Mouse (Mus musculus) testis, adult 2 months (tissue): ENCODE data around the gene Ano9.

Experiments
- CTCF ChIP-seq: fragments of 200-500 bp; IDR thresholded peaks from 2 replicates; pipeline ENCODE4 v1.5.1; 2012; ENCODE audit warnings: low read depth, mild to moderate bottlenecking, inconsistent platforms, low read length, moderate library complexity; ENCODE audit not compliant: control insufficient read depth, insufficient read depth, insufficient replicate concordance
- POLR2A ChIP-seq: fragments of 200-500 bp; IDR thresholded peaks from 2 replicates; pipeline ENCODE4 v1.6.1; 2012; ENCODE audit warnings: low read depth, mild to moderate bottlenecking, inconsistent platforms, low read length, moderate library complexity; ENCODE audit not compliant: control insufficient read depth

DNA sequence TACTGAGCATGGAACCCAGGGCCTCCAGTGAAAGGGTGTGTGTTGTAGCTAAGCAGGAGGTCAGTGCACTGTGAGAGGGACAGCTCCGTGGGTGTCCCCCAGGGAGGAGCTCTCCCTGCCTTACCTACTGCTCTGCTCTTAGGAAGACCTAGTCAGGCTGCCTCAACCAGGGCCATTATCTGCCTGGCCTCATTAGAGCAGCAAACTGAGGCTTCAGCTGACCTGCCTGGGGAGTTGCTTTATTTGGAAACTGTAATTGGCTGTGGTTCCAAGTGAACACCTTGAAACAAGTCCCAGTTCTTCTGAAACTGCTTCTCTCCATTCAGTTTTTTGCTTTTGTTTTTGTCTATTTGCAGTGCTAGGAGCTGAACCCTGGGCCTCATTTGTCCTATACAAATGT, 27.8 kb upstream of the Ano9 start:
- TF ChIP-seq POLR2A (no peak), CTCF (no peak)
